Mouse (Mus musculus): ENCODE results near the gene Gm5294. TPM values are rescaled to one million over a fixed set of nuclear protein-coding genes. Genes with fewer than 3 reads are reported as not detected.
A peak's percentile ranks its signal among the peaks of the same experiment; 100 is the strongest.

Gene Gm5294
- polyA plus RNA-seq, 1 experiment from 2014 or later: not detected

DNA sequence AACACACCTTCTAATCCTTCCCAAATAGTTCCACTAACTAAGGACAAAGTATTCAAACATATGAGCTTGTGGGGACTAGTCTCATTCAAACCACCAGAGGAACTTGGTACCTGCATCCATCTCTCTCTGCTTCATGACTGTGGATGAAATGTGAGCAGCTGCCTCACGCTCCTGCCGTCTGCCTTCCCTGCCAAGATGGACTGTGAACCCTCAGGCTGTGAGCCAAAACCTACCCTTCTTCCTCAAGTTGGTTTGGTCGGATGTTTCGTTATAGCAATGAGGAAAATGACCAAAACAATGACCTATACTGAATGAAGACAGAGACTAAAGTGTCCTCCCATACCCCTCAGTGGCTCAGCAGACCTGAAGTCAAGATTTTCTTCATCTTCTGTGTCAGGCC, 21.1 kb downstream of the Gm5294 start:
- Histone ChIP-seq H3K4me1 (ENCODE audit: control insufficient read depth, insufficient read depth, low read length) (no peaks in the 10 kb centered on the region), H3K4me3 (replicated peaks; ENCODE audit: low read length) (no peak overlapping the region), H3K9ac (ENCODE audit: low read length) (no peak overlapping the region), H3K27ac (ENCODE audit: low read length) (no peak overlapping the region), H3K9me3 (replicated peaks; ENCODE audit: control insufficient read depth, low read length) (peaks cover 5% of the 10 kb centered on the region; the same call in 1 of the 2 replicates), H3K4me2 (ENCODE audit: low read depth, low read length) (no peak overlapping the region), H3K36me3 (ENCODE audit: control insufficient read depth, insufficient read depth, low read length) (no peaks in the 10 kb centered on the region), H3K27me3 (ENCODE audit: control insufficient read depth, insufficient read depth, low read length) (no peaks in the 10 kb centered on the region)
- WGBS: 90% methylated on average over 4 of the region's 4 CpGs
- ATAC-seq (ENCODE audit: insufficient read depth, low FRiP score): no peak

DNA sequence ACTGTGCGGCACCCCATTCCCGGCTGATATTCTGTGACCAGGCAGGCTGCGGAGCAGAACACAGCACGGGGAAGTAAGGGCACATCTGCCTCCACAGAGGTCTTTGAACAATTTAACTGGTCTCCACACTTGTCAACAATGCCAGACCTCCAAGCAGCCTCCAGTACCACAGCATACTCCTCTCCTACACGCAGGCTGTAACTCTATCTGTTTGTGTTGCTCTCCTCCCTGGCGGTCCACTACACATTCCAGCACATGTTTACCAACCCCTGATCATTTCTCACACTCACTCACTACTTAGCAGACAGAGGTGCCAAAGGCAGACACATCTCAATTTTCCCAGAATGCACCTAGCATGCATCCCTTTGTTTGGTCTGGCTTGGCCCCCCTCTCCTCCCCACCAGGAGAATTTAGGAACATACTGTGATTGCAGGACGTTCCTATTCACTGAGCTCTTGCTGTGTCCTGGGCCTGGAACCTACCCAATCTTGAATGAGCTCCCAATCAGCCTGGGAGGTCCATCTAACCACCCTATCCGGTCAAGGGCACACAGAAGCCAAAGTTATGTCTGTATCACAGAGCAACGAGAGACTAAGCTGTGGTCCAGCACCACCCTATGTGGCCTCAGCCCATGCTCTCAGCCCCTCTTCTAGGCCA, 23.4 kb downstream of the Gm5294 start:
- no peak for ATAC-seq (ENCODE audit: insufficient read depth, low FRiP score)
- H3K4me1 ChIP-seq (ENCODE audit: control insufficient read depth, insufficient read depth, low read length): no peaks in the 10 kb centered on the region
- H3K4me3 ChIP-seq (replicated peaks; ENCODE audit: low read length): no peak overlapping the region
- H3K9me3 ChIP-seq (replicated peaks; ENCODE audit: control insufficient read depth, low read length): peaks cover 5% of the 10 kb centered on the region; the same call in 1 of the 2 replicates
- 57% methylated on average over 9 of the region's 9 CpGs for WGBS
- H3K36me3 ChIP-seq (ENCODE audit: control insufficient read depth, insufficient read depth, low read length): no peaks in the 10 kb centered on the region
- no peak overlapping the region for H3K9ac ChIP-seq (ENCODE audit: low read length)
- H3K27ac ChIP-seq (ENCODE audit: low read length): no peak overlapping the region
- H3K27me3 ChIP-seq (ENCODE audit: control insufficient read depth, insufficient read depth, low read length): no peaks in the 10 kb centered on the region
- H3K4me2 ChIP-seq (ENCODE audit: low read depth, low read length): no peak overlapping the region

GRCm38 (mm10) chr5:138846506-138846905, 26.6 kb downstream of the Gm5294 start:
- no peak overlapping the region for H3K9ac ChIP-seq (ENCODE audit: low read length)
- peak; percentile 39; the same call in 1 of the 2 replicates for ATAC-seq (ENCODE audit: insufficient read depth, low FRiP score)
- 0 out of 2 replicates have a peak overlapping the region, but pooled peaks have one; percentile 13 for H3K27ac ChIP-seq (ENCODE audit: low read length)
- no peaks in the 10 kb centered on the region for H3K36me3 ChIP-seq (ENCODE audit: control insufficient read depth, insufficient read depth, low read length)
- no peaks in the 10 kb centered on the region for H3K4me1 ChIP-seq (ENCODE audit: control insufficient read depth, insufficient read depth, low read length)
- H3K27me3 ChIP-seq (ENCODE audit: control insufficient read depth, insufficient read depth, low read length): no peaks in the 10 kb centered on the region
- H3K4me3 ChIP-seq (replicated peaks; ENCODE audit: low read length): no peak overlapping the region
- WGBS: 52% methylated on average over 4 of the region's 4 CpGs
- H3K9me3 ChIP-seq (replicated peaks; ENCODE audit: control insufficient read depth, low read length): no peaks in the 10 kb centered on the region
- H3K4me2 ChIP-seq (ENCODE audit: low read depth, low read length): no peak overlapping the region

GRCm38 (mm10) chr5:138848102-138848501, 28.2 kb downstream of the Gm5294 start:
- Histone ChIP-seq H3K27me3 (ENCODE audit: control insufficient read depth, insufficient read depth, low read length) (no peaks in the 10 kb centered on the region), H3K27ac (ENCODE audit: low read length) (no peak overlapping the region), H3K4me3 (replicated peaks; ENCODE audit: low read length) (no peak overlapping the region), H3K9me3 (replicated peaks; ENCODE audit: control insufficient read depth, low read length) (no peaks in the 10 kb centered on the region), H3K4me1 (ENCODE audit: control insufficient read depth, insufficient read depth, low read length) (no peaks in the 10 kb centered on the region), H3K9ac (ENCODE audit: low read length) (no peak overlapping the region), H3K4me2 (ENCODE audit: low read depth, low read length) (no peak overlapping the region), H3K36me3 (ENCODE audit: control insufficient read depth, insufficient read depth, low read length) (no peaks in the 10 kb centered on the region)
- peak; percentile 39; the same call in 1 of the 2 replicates for ATAC-seq (ENCODE audit: insufficient read depth, low FRiP score)
- 6% methylated on average over 7 of the region's 7 CpGs for WGBS

GRCm38 (mm10) chr5:138849682-138850461, 30.0 kb downstream of the Gm5294 start:
- H3K4me2 ChIP-seq (ENCODE audit: low read depth, low read length): no peak overlapping the region
- H3K4me3 ChIP-seq (replicated peaks; ENCODE audit: low read length): no peak overlapping the region
- 57% methylated on average over 23 of the region's 23 CpGs for WGBS
- no peaks in the 10 kb centered on the region for H3K36me3 ChIP-seq (ENCODE audit: control insufficient read depth, insufficient read depth, low read length)
- H3K4me1 ChIP-seq (ENCODE audit: control insufficient read depth, insufficient read depth, low read length): no peaks in the 10 kb centered on the region
- ATAC-seq (ENCODE audit: insufficient read depth, low FRiP score): peak; percentile 19; the same call in 1 of the 2 replicates
- H3K27ac ChIP-seq (ENCODE audit: low read length): peak overlapping the region; percentile 21; the same call in 1 of the 2 replicates
- no peak overlapping the region for H3K9ac ChIP-seq (ENCODE audit: low read length)
- H3K9me3 ChIP-seq (replicated peaks; ENCODE audit: control insufficient read depth, low read length): no peaks in the 10 kb centered on the region
- H3K27me3 ChIP-seq (ENCODE audit: control insufficient read depth, insufficient read depth, low read length): no peaks in the 10 kb centered on the region

- H3K36me3 ChIP-seq (ENCODE audit: control insufficient read depth, insufficient read depth, low read length): no peaks in the 10 kb centered on the region
- no peaks in the 10 kb centered on the region for H3K9me3 ChIP-seq (replicated peaks; ENCODE audit: control insufficient read depth, low read length)
- no peaks in the 10 kb centered on the region for H3K27me3 ChIP-seq (ENCODE audit: control insufficient read depth, insufficient read depth, low read length)
- H3K27ac ChIP-seq (ENCODE audit: low read length): no peak overlapping the region
- peak; percentile 48; the same call in 1 of the 2 replicates for ATAC-seq (ENCODE audit: insufficient read depth, low FRiP score)
- WGBS: 60% methylated on average over 5 of the region's 5 CpGs
- H3K9ac ChIP-seq (ENCODE audit: low read length): no peak overlapping the region
- H3K4me2 ChIP-seq (ENCODE audit: low read depth, low read length): no peak overlapping the region
- no peak overlapping the region for H3K4me3 ChIP-seq (replicated peaks; ENCODE audit: low read length)
- no peaks in the 10 kb centered on the region for H3K4me1 ChIP-seq (ENCODE audit: control insufficient read depth, insufficient read depth, low read length)
These were observed 30.6 kb downstream of the Gm5294 start for GRCm38 (mm10) chr5:138850462-138850844.

DNA sequence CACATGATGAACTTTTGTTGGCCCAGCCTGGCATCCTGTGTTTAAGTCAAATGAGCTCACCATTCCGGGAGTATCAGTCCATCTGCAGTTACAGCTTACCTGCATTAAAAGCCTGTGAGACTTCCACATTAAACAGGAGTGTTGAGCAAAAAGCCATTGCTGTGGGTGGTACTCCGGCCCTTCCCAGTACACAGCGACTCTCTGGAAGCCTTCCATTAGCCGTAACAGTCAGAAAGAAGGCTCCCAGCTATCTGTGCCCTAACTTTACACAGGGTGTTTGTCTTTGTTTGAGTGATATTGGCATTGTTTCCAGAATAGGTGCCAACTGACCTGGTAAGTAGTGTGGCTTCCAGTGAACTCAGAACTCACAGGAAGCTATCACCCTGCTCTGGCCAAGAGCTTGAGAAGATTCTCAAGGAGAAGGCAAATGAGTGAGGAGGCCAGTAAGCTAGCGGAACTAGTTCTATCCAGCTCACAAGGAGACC, 31.5 kb downstream of the Gm5294 start:
- Histone ChIP-seq H3K4me1 (ENCODE audit: control insufficient read depth, insufficient read depth, low read length) (no peaks in the 10 kb centered on the region), H3K9me3 (replicated peaks; ENCODE audit: control insufficient read depth, low read length) (no peaks in the 10 kb centered on the region), H3K9ac (ENCODE audit: low read length) (no peak overlapping the region), H3K36me3 (ENCODE audit: control insufficient read depth, insufficient read depth, low read length) (no peaks in the 10 kb centered on the region), H3K4me3 (replicated peaks; ENCODE audit: low read length) (no peak overlapping the region), H3K27me3 (ENCODE audit: control insufficient read depth, insufficient read depth, low read length) (no peaks in the 10 kb centered on the region), H3K27ac (ENCODE audit: low read length) (no peak overlapping the region), H3K4me2 (ENCODE audit: low read depth, low read length) (no peak overlapping the region)
- ATAC-seq (ENCODE audit: insufficient read depth, low FRiP score): no peak
- WGBS: 81% methylated on average over 5 of the region's 5 CpGs

GRCm38 (mm10) chr5:138852151-138852550, 32.3 kb downstream of the Gm5294 start:
- Histone ChIP-seq H3K36me3 (ENCODE audit: control insufficient read depth, insufficient read depth, low read length) (no peaks in the 10 kb centered on the region), H3K27ac (ENCODE audit: low read length) (no peak overlapping the region), H3K4me3 (replicated peaks; ENCODE audit: low read length) (no peak overlapping the region), H3K27me3 (ENCODE audit: control insufficient read depth, insufficient read depth, low read length) (no peaks in the 10 kb centered on the region), H3K4me2 (ENCODE audit: low read depth, low read length) (no peak overlapping the region), H3K9ac (ENCODE audit: low read length) (no peak overlapping the region), H3K4me1 (ENCODE audit: control insufficient read depth, insufficient read depth, low read length) (no peaks in the 10 kb centered on the region), H3K9me3 (replicated peaks; ENCODE audit: control insufficient read depth, low read length) (no peaks in the 10 kb centered on the region)
- WGBS: 69% methylated on average over 4 of the region's 4 CpGs
- no peak for ATAC-seq (ENCODE audit: insufficient read depth, low FRiP score)

DNA sequence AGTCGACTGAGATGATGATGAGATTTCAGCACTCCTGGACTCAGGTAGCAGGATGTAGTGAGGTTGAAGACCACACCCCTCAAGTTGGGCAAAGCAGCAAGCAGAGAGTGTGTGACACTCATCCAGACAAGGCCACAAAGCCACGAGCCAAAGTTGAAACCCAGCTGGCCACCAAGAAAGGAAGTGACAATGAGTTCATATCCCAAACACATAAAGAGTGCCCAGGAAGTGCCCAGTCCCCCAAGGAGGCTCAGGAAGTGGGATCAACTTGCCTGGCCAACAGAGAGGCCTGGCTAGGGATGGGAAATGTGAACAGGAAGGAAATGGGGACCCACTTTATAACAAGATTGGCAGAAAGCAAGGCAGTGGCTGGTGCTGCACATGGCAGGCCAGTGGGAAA, 33.5 kb downstream of the Gm5294 start:
- no peaks in the 10 kb centered on the region for H3K36me3 ChIP-seq (ENCODE audit: control insufficient read depth, insufficient read depth, low read length)
- no peaks in the 10 kb centered on the region for H3K27me3 ChIP-seq (ENCODE audit: control insufficient read depth, insufficient read depth, low read length)
- no peak overlapping the region for H3K4me3 ChIP-seq (replicated peaks; ENCODE audit: low read length)
- no peak overlapping the region for H3K4me2 ChIP-seq (ENCODE audit: low read depth, low read length)
- no peaks in the 10 kb centered on the region for H3K9me3 ChIP-seq (replicated peaks; ENCODE audit: control insufficient read depth, low read length)
- 72% methylated on average over 2 of the region's 2 CpGs for WGBS
- no peak for ATAC-seq (ENCODE audit: insufficient read depth, low FRiP score)
- H3K27ac ChIP-seq (ENCODE audit: low read length): no peak overlapping the region
- peaks cover 4% of the 10 kb centered on the region; the same call in 1 of the 2 replicates for H3K4me1 ChIP-seq (ENCODE audit: control insufficient read depth, insufficient read depth, low read length)
- H3K9ac ChIP-seq (ENCODE audit: low read length): no peak overlapping the region
